Mouse (Mus musculus) right cerebral cortex, postnatal 36 days (tissue): ENCODE measurements around the gene Hes2.

Source experiments
- DNase-seq, 2 experiments: peaks; one replicate each; pipeline ENCODE4 v3.0.0; 2022; ENCODE audit warnings: low spot score in 2 of 2, mixed read lengths in 1 of 2

The Hes2 gene

GRCm38 (mm10) chr4:152160748-152161147 is 2.1 kb downstream of the Hes2 start:
- DNase-seq = no peak

DNA sequence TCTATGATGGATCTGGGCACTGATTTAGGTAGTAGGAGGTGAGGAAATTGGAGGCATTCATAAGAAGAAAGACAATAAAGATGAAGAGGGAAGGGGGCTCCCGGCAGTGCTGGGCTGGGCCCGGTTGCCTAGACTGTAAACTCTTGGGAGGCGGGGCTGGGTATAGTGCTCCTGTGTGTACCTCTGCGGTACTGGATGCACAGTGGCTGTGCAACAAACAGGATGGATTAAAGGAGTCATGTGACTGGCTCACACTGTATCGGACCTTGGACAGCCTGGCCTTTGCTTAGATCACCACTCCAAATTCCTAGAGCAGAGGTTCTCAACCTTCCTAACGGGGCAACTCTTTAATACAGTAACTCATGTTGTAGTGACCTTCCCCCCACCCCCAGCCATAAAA is 2.9 kb downstream of the Hes2 start:
- no peak for DNase-seq

GRCm38 (mm10) chr4:152162748-152163147 is 4.1 kb downstream of the Hes2 start:
- DNase-seq = no peak

- DNase-seq = no peak
Observed at GRCm38 (mm10) chr4:152165036-152165931, 6.6 kb downstream of the Hes2 start.

DNA sequence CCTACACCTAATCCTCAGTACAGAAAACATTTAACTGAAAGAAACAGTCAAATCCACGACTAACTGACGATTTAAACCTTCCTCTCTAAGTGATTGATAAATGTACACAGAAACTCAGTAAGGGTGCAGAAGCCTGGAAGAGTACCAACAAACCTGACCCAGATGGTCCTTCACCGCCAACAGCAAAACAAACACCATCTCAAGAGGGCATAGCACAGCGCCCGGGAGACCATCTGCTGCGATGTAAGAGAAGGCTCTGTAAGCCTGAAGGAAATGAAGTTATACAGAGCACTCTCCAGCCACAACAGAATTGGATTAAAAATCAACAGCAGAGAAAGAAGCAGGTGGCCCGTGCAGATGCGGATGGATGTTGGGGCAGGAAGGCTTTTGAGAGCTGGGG is 9.4 kb downstream of the Hes2 start:
- no peak for DNase-seq

DNA sequence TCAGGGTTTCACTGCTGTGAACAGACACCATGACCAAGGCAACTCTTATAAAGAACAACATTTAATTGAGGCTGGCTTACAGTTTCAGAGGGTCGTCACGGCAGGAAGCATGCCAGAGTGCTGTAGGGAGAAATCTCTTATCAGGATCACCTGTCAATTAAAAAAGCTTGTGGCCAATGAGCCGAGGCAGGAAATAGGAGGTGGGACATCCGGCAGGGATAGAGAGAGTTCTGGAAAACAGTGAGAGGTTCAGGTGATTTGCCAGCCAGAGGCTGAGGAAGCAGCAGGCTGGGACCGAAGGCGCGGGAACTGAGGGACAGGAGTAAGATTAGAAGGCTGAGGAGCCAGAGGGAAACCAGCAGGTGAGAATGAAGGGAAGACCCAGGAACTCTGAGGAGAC is 10.4 kb downstream of the Hes2 start:
- DNase-seq = no peak

DNA sequence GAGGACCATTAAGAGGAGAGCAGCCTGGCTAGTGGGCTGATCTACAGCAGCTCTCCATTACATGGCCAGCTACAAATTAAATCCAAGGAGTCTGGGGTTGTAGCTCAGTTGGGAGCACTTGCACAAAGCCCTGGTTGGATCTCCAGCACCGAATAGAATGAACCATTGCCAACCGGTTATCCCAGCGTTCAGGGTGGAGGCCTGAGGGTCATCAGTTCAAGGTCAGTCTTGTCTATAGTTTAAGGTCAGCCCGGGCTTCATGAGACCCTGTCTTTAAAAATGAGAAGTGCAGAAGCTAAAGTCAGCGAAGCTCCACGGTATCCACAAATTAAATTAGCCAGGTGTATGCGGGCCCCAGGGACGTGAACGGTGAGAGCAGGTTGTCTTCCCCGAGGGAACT is 11.6 kb downstream of the Hes2 start:
- DNase-seq = no peak

- no peak for DNase-seq
Observed at GRCm38 (mm10) chr4:152171543-152171942, 12.9 kb downstream of the Hes2 start.

DNA sequence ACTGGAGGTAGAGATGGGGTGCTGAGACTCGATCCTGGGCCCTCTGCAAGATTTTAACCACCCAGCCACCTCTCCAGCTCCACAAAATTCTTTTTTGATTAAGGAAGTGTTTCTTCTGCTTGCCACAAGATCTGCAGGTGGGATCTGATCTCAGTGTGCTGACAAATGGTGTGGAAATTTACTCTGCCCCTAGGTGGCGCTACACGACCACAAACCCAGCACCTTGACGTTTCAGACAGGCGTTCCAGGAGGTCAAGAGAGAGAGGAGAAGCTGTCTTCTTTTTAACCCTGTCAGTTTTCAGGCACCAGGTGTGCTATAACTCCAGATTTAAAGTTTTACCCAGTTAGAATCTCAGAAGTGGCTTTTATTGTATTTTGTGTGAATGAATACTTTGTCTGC is 14.4 kb downstream of the Hes2 start:
- peak; percentile 57 to 58 for DNase-seq

DNA sequence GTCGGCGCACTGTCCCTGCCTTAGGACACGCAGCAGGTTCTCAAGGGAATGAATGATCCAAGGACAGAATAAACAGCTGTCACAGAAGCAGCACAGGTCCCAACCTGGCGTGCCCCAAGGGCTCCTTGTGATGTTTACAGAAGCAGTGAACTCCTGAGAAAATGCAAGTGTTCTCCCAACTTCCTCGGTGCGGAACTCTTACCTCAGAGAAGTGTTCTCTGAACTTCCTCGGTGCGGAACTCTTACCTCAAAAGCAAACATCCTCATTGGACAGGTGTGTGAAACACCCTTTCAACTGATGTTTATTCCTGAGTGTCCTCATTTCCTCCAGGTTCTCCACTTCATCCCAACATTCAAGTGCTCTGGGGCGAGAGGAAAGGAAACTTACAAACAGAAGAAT is 15.3 kb downstream of the Hes2 start:
- no peak for DNase-seq

GRCm38 (mm10) chr4:152176638-152177037 is 18.0 kb downstream of the Hes2 start:
- DNase-seq = no peak

DNA sequence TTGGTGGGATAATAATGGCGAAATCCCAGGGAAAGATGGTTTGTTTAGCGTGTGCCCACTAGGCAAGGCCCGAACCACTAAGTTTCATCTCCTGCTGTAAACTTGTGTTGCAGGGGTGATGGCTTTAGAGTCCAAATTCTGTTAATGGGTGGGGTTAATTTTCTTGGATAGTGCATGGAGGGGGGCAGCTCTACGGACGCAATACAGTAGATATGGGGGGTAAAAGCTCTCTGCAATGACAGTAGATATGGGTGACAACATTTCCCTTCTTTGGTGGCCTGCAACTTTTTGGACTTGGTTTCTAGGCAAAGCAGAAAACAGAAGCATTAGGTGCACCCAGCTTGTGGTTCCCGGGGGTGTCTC is 18.5 kb downstream of the Hes2 start:
- DNase-seq = no peak

DNA sequence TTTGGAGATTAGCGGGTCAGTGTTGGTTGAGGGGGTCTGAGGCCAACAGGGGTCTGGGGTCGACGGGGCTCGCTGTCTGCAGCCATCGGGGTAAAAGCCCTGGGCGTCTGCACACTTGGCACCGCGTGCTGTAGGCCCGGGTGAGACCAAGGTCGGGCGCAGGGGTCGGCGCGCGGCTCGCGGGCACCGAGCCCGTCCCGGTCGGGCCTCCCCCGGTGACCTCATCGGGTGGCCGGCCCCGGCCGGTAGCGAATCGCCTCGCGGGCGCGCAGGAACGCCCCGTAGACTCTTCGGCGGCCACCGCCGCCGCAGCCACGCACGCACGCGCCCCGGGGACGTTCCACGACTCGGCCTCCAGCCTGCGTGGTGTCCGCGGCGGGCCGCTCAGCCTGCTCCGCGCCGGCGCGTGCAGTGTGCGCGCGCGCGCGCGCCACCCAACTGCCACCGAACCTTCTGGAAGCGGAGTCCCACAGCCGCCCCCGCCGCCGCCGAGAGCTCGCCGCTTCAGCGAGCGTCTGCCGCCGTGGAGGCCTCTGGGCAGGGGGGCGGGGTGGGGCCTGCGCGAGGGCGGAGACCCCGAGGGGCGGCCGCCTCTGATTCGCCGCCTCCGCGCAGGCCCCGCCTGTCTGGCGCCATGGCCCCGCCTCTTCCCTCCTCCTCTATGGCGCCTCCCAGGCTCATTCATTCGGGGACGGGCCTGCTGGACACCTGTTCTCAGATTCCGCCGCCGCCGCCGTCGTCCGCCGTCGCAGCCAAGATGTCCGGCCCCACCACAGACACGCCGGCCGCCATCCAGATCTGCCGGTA is 19.1 kb downstream of the Hes2 start, which contains the start of gene Acot7:
Gene Acot7 (plus strand): TSS at position 598 of the 807 bp plus-strand sequence.
- peak; percentile 86 to 88 for DNase-seq

- no peak for DNase-seq
Observed at GRCm38 (mm10) chr4:152178344-152178864, 19.7 kb downstream of the Hes2 start.

DNA sequence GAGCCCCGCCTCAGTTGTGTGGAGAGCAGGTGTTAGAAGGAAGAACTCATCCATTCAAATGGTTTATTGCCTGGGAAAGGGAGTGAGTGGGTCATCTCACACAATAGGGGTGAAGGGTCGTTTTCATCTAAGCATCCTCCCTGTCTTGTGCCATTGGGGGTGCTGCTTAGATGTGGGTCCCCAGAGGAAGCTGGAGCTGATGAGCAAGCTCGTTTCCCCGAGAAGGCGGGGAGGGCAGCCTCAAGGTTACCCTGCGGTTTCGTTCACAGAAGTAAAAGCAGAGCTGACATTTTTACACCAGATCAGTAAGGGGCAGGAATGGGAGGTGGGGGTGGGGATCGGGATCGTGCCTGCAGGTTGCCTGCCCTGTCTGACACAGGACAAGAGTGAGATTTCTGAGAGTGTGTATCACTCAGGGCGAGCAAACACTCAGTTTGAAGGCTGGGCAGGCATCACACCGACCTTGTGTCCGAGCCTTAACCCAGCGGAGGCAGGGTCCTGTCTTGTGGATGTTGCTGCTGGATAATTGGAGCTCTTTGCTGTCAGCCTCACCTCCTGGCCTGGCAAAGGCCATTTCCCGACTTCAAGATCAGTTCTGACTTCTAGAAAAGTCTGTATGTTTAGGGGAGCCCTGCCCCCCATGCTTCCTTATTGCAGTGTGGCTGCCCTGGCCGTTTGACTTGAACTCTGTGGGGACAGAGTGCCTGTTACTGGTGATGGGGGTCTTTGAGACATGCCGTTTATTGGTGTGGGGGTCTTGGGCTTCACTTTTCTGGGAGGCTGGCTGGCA is 20.4 kb downstream of the Hes2 start:
- DNase-seq = no peak

GRCm38 (mm10) chr4:152179946-152180660 is 21.4 kb downstream of the Hes2 start:
- DNase-seq = no peak

DNA sequence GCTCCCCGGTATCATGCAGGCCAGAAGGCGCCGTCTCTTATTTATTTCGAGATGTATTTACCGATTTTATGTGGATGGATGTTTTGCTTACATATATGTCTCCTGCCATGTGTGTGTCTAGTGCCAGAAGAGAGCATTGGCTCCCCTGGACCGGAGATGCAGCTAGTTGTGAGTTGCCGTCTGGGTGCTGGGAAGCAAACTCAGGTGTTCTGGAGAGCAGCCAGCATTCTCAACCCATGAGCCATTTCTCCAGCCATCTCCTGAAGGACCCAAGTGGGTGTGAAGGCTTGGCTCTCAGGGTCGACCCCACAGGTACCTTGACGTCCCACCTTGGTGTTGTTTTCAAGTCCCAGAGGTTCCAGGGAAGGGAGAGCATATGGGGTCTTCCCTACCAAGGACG is 23.5 kb downstream of the Hes2 start:
- DNase-seq = no peak

GRCm38 (mm10) chr4:152184353-152185035 is 25.8 kb downstream of the Hes2 start:
- no peak for DNase-seq

DNA sequence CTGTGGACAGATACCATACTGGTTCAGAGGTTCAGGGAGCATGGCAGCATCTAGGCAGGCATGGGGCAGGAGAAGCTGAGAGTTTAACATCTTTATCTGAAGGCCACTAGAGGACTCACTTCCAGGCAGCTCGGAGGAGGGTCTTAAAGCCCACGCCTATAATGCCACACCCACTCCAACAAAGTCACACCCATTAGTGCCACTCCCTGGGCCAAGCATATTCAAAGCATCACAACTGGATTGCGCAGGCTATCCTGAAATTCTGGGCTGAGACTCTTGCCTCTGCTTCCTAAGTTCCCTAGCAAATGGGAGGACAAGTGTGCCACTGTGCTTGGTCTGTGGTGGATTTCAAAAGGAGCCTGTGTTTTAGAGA is 26.5 kb downstream of the Hes2 start:
- no peak for DNase-seq

GRCm38 (mm10) chr4:152185510-152186204 is 27.0 kb downstream of the Hes2 start:
- DNase-seq = no peak
